ENCODE assay signal across 8 mouse cellular contexts in genomic region chr7:126260280-126261210, GRCm38 (mm10). TPM values are rescaled to one million over a fixed set of nuclear protein-coding genes. Genes with fewer than 3 reads are reported as not detected.
DNase-seq lines count a peak whose midpoint lies in the region; ATAC-seq and TF ChIP-seq lines count a peak whose summit lies in the region.

No protein-coding gene starts in this region.

- DNase-seq in adrenal gland, adult 2 months, result peak; percentile 76
- peak; percentile 62 for DNase-seq in embryo, embryonic 11.5 days (ENCODE audit: low read depth, low spot score)
- DNase-seq in layer of hippocampus, adult 11-12 months (ENCODE audit: low spot score), result peak; percentile 83
- DNase-seq in lung, postnatal 0 days (ENCODE audit: low spot score), result peak; percentile 77
- DNase-seq in ovary, postnatal 36 days (ENCODE audit: low spot score), result peak; percentile 51
- DNase-seq in thymus, postnatal 0 days (ENCODE audit: low spot score), result peak; percentile 79

- no peaks in the 10 kb centered on the region for H3K4me1 ChIP-seq in lung, postnatal 0 days (ENCODE audit: insufficient read depth, low read depth, low read length)

- ATAC-seq in CD4-positive, CD25-positive, alpha-beta regulatory T cell, adult 4 months, result peak; percentile 89
- ATAC-seq in hematopoietic stem cell, adult 5-6 weeks (replicated peaks in 1 of 2; ENCODE audit: insufficient read depth in 1 of 2, low FRiP score in 2 of 2, low TSS enrichment in 1 of 2, low read depth in 1 of 2, poor library complexity in 2 of 2, severe bottlenecking in 2 of 2), result peak; percentile 85 to 89
- peak; percentile 48 for ATAC-seq in lung, postnatal 0 days

- TF ChIP-seq EP300 in lung, postnatal 0 days (IDR thresholded peaks at IDR 0.05), result no peak

- H3K36me3 ChIP-seq in lung, postnatal 0 days (ENCODE audit: insufficient read depth, low read length), result no peaks in the 10 kb centered on the region

- H3K4me3 ChIP-seq in lung, postnatal 0 days (ENCODE audit: low read depth, low read length), result no peak overlapping the region

- peak; percentile 96 for TF ChIP-seq CTCF in lung, postnatal 0 days (IDR thresholded peaks at IDR 0.05)

- no peaks in the 10 kb centered on the region for H3K27me3 ChIP-seq in lung, postnatal 0 days (replicated peaks; ENCODE audit: insufficient read depth, low read length)

- no peak overlapping the region for H3K27ac ChIP-seq in lung, postnatal 0 days (ENCODE audit: low read length)

- H3K4me2 ChIP-seq in lung, postnatal 0 days (replicated peaks; ENCODE audit: low read depth, low read length), result no peak overlapping the region

- 5% methylated on average over 18 of the region's 18 CpGs for WGBS in lung, postnatal 0 days

- no peaks in the 10 kb centered on the region for H3K9me3 ChIP-seq in lung, postnatal 0 days (ENCODE audit: low read length)

- no peak overlapping the region for H3K9ac ChIP-seq in lung, postnatal 0 days (replicated peaks; ENCODE audit: low read depth)

RNA-seq across cellular contexts. Expression of gene Sbk1, which starts 11.9 kb away (rescaled TPM):
- 1 to 10 TPM; 2.7 to 5.0 TPM for polyA plus RNA-seq in CD4-positive, CD25-positive, alpha-beta regulatory T cell, adult 4 months (2017; shearing (Covaris generic))
- total RNA-seq in adrenal gland, adult 2 months (2021), result 10 to 100 TPM; 32.4 to 91.1 TPM
- 112 and 178 TPM in 2 replicates for polyA plus RNA-seq in adrenal gland, adult 2 months (2012; rRNA removed)
- total RNA-seq in hematopoietic stem cell, adult 5-6 weeks (2017), result 3.8 and 5.4 TPM in 2 replicates
- 5.5 and 5.7 TPM in 2 replicates for polyA plus RNA-seq in lung, postnatal 0 days (2015; fragmentation: Nextera tagmentation; extraction: Ambion mirVana)
- 17.9 and 19.1 TPM in 2 replicates for polyA plus RNA-seq in thymus, postnatal 0 days (2015; fragmentation: Nextera tagmentation; extraction: Ambion mirVana)
